Mouse (Mus musculus) kidney, adult 2 months (tissue): Measurements from ENCODE around the gene Tubb3.

Experiments used
- CTCF ChIP-seq: fragments of 200-500 bp; conservative IDR thresholded peaks from 2 replicates; pipeline ENCODE4 v1.5.1; 2011; ENCODE audit warnings: low read depth, mild to moderate bottlenecking, control low read depth, low read length, moderate library complexity, mixed read lengths; ENCODE audit not compliant: insufficient read depth, insufficient read length
- POLR2A ChIP-seq: fragments of 200-500 bp; IDR thresholded peaks from one replicate; pipeline ENCODE4 v1.6.1; 2011; ENCODE audit warnings: low read depth, low read length, control low read depth

GRCm38 (mm10) chr8:123411246-123411645 lies at the start of gene Tubb3:
- TF ChIP-seq POLR2A, result no peak
- TF ChIP-seq CTCF, result no peak
